Mouse (Mus musculus) liver, adult 2 months (tissue): Measurements from ENCODE around the gene Il6.

Experiments used
- CTCF ChIP-seq: fragments of 200-500 bp; IDR thresholded peaks from 2 replicates; pipeline ENCODE4 v1.5.1; 2011; ENCODE audit warnings: low read depth, low read length, control low read depth
- POLR2A ChIP-seq: fragments of 200-500 bp; IDR thresholded peaks from 2 replicates; pipeline ENCODE4 v1.6.1; 2011; ENCODE audit warnings: low read length, control low read depth; ENCODE audit not compliant: insufficient read depth; ENCODE audit errors: extremely low read depth

DNA sequence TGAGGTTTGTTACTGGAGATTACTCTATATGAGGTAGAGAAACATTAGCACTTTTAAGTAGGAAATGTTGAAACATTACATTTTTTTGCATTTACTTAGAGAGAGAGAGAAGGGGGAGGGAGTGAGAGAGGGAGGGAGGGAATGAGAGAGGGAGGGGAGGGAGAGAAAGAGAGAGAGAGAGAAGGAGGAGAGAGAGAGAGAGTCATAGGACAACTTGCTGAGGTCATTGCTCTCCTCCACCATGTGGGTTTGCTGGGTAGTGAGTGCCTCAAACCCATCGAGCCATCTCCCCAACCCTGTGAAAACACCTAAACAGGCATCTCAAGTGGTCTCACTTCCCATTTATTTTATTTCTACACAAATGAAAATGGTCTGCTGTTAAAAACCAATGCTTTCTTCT is 18.6 kb upstream of the Il6 start:
- no peak for TF ChIP-seq CTCF
- TF ChIP-seq POLR2A: no peak
